Mouse (Mus musculus) cerebellum, adult 2 months (tissue): ENCODE measurements around the gene Nol12.

Experiments used
- CTCF ChIP-seq: fragments of 200-500 bp; IDR thresholded peaks from 2 replicates; pipeline ENCODE4 v1.5.1; 2011; ENCODE audit warnings: low read depth, mild to moderate bottlenecking, control low read depth, low read length, moderate library complexity, borderline replicate concordance; ENCODE audit not compliant: insufficient read depth
- POLR2A ChIP-seq: fragments of 200-500 bp; IDR thresholded peaks from 2 replicates; pipeline ENCODE4 v1.6.1; 2011; ENCODE audit warnings: low read length, control low read depth, borderline replicate concordance; ENCODE audit not compliant: insufficient read depth

DNA sequence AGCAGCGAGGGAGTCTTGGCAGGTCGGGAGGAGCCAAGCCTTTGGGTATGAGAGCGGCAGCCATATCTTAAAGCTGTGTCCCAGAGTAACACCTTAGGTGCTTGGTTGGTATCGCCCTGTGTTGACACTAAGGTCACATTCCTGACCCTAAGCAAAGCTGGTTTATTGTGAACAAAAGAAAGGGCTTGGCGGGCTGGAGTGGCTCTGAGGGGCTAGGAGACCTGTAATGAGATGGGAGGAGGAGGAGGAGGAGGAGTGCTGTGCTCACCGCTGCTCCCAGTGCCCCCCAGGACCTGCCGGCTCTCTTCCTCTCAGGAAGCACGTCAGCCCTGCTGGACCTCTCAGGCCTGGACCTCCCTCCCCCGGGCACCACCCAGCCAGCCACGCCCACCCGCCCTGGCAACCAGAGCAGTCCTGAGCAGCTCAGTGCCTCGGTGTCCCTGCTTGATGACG lies 45.3 kb upstream of the Nol12 start:
- TF ChIP-seq CTCF = no peak
- TF ChIP-seq POLR2A = no peak
